Mouse (Mus musculus) stomach, embryonic 14.5 days (tissue): ENCODE results near the gene Olfr342. TPM values are rescaled to one million over a fixed set of nuclear protein-coding genes. Genes with fewer than 3 reads are reported as not detected.

Source experiments
- ATAC-seq: fragments of 200-750 bp; cut with Nextera tagmentation; 2 replicates; pipeline ENCODE4 v1.8.0; 2017; ENCODE audit warnings: low read depth, moderate TSS enrichment; ENCODE audit not compliant: insufficient number of reproducible peaks, insufficient read depth, low FRiP score
- H3K27ac ChIP-seq: fragments of 300-500 bp; sonication (generic); 2 replicates; pipeline ENCODE4 v1.5.1; 2014; ENCODE audit warnings: mild to moderate bottlenecking, low read length, moderate library complexity, mixed read lengths
- H3K27me3 ChIP-seq: fragments of 300-500 bp; sonication (generic); 2 replicates; pipeline ENCODE4 v1.6.1; 2014; ENCODE audit warnings: low read length, control low read depth, mixed read lengths; ENCODE audit not compliant: control insufficient read depth, insufficient read depth
- H3K36me3 ChIP-seq: fragments of 300-500 bp; sonication (generic); 2 replicates; pipeline ENCODE4 v1.6.1; 2014; ENCODE audit warnings: mild to moderate bottlenecking, control low read depth, low read length, moderate library complexity, mixed read lengths; ENCODE audit not compliant: control insufficient read depth, insufficient read depth
- H3K4me1 ChIP-seq: fragments of 300-500 bp; sonication (generic); 2 replicates; pipeline ENCODE4 v1.6.1; 2014; ENCODE audit warnings: low read length, control low read depth, mixed read lengths; ENCODE audit not compliant: control insufficient read depth, insufficient read depth
- H3K4me2 ChIP-seq: fragments of 300-500 bp; sonication (generic); replicated peaks from 2 replicates; pipeline ENCODE4 v1.6.1; 2014; ENCODE audit warnings: low read depth, low read length, control low read depth
- H3K4me3 ChIP-seq: fragments of 300-500 bp; sonication (generic); 2 replicates; pipeline ENCODE4 v1.5.1; 2014; ENCODE audit warnings: low read depth, low read length, control low read depth
- H3K9ac ChIP-seq: fragments of 300-500 bp; sonication (generic); replicated peaks from 2 replicates; pipeline ENCODE4 v1.6.1; 2014; ENCODE audit warnings: low read depth, mild to moderate bottlenecking, control low read depth, low read length, moderate library complexity, mixed read lengths
- H3K9me3 ChIP-seq: fragments of 300-500 bp; sonication (generic); 2 replicates; pipeline ENCODE4 v1.6.1; 2016; ENCODE audit warnings: low read depth, low read length, control low read depth; ENCODE audit not compliant: control insufficient read depth
- WGBS: fragments of 180-500 bp; shearing (Covaris S2); extraction: QIAGEN DNeasy Blood & Tissue Kit; methylation state at CpG from one replicate; pipeline ENCODE4 v1.1.7; 2014; 5-methylcytosine and 5-hydroxymethylcytosine counted together
- polyA plus RNA-seq: library from polyadenylated mRNA; unstranded; fragments of >200 nt; fragmentation: Nextera tagmentation; extraction: Ambion mirVana; gene quantifications from 2 replicates; pipeline ENCODE4 v1.2.1, GENCODE M21; 2014

Olfr342 gene
- not detected in 2 replicates for polyA plus RNA-seq

GRCm38 (mm10) chr2:36524698-36525097 is at the start of gene Olfr342:
Gene Olfr342 (plus strand): TSS chr2:36524998.
- no peaks in the 10 kb centered on the region for H3K27me3 ChIP-seq
- WGBS: 65% methylated on average over 3 of the region's 3 CpGs
- no peak for ATAC-seq
- H3K4me1 ChIP-seq: no peaks in the 10 kb centered on the region
- no peak within 1 kb of the TSS for H3K9ac ChIP-seq
- H3K36me3 ChIP-seq: no peaks in the 10 kb centered on the region
- H3K4me2 ChIP-seq: no peak within 1 kb of the TSS
- H3K27ac ChIP-seq: no peak within 1 kb of the TSS
- H3K4me3 ChIP-seq: no peak within 1 kb of the TSS
- no peaks in the 10 kb centered on the region for H3K9me3 ChIP-seq

DNA sequence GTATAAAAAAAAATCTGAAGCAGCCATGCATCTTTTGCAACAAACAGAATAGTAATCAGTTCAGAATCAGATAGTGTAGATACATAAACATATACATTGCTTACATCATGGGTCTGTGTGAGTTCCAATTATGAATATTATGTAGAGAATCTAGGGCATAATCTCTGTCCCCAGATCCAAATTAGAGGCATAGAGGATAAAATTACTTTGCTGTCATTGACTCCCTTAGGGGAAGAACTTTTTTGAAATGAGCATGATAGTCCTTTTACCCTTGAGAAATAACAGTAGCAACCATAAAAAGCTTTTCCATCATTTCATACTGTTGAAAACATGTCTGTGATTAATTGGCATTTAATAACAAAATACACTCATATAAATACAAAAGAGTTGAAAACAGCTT is 42.4 kb upstream of the Olfr342 start, which contains the start of gene Olfr341:
Gene Olfr341 (minus strand): TSS at position 101 of the 400 bp plus-strand sequence.
- Histone ChIP-seq H3K9me3 (no peaks in the 10 kb centered on the region), H3K4me2 (no peak within 1 kb of the TSS), H3K36me3 (no peaks in the 10 kb centered on the region), H3K27ac (no peak within 1 kb of the TSS), H3K4me1 (no peaks in the 10 kb centered on the region), H3K9ac (no peak within 1 kb of the TSS), H3K4me3 (no peak within 1 kb of the TSS), H3K27me3 (no peaks in the 10 kb centered on the region)
- ATAC-seq: no peak

GRCm38 (mm10) chr2:36565156-36565555 is 40.4 kb downstream of the Olfr342 start:
- H3K27ac ChIP-seq: no peak overlapping the region
- H3K36me3 ChIP-seq: no peaks in the 10 kb centered on the region
- H3K9ac ChIP-seq: no peak overlapping the region
- H3K4me3 ChIP-seq: no peak overlapping the region
- H3K27me3 ChIP-seq: no peaks in the 10 kb centered on the region
- H3K9me3 ChIP-seq: no peaks in the 10 kb centered on the region
- no peak for ATAC-seq
- H3K4me2 ChIP-seq: no peak overlapping the region
- no peaks in the 10 kb centered on the region for H3K4me1 ChIP-seq

GRCm38 (mm10) chr2:36566362-36566761 is 41.6 kb downstream of the Olfr342 start, which contains the start of gene Olfr344:
Gene Olfr344 (plus strand): TSS chr2:36566662.
- Histone ChIP-seq H3K9ac (no peak within 1 kb of the TSS), H3K4me2 (no peak within 1 kb of the TSS), H3K36me3 (no peaks in the 10 kb centered on the region), H3K27ac (no peak within 1 kb of the TSS), H3K4me3 (no peak within 1 kb of the TSS), H3K4me1 (no peaks in the 10 kb centered on the region), H3K27me3 (no peaks in the 10 kb centered on the region), H3K9me3 (no peaks in the 10 kb centered on the region)
- ATAC-seq: no peak
- 82% methylated on average over 1 of the region's 1 CpGs for WGBS

GRCm38 (mm10) chr2:36567022-36567421 is 42.2 kb downstream of the Olfr342 start:
- Histone ChIP-seq H3K36me3 (no peaks in the 10 kb centered on the region), H3K4me3 (no peak overlapping the region), H3K27ac (no peak overlapping the region), H3K9ac (no peak overlapping the region), H3K4me2 (no peak overlapping the region), H3K4me1 (no peaks in the 10 kb centered on the region), H3K27me3 (no peaks in the 10 kb centered on the region), H3K9me3 (no peaks in the 10 kb centered on the region)
- ATAC-seq: no peak

GRCm38 (mm10) chr2:36567845-36568244 is 43.0 kb downstream of the Olfr342 start:
- H3K36me3 ChIP-seq: no peaks in the 10 kb centered on the region
- no peak overlapping the region for H3K27ac ChIP-seq
- no peak overlapping the region for H3K4me2 ChIP-seq
- 94% methylated on average over 3 of the region's 3 CpGs for WGBS
- H3K27me3 ChIP-seq: no peaks in the 10 kb centered on the region
- H3K9ac ChIP-seq: no peak overlapping the region
- no peaks in the 10 kb centered on the region for H3K4me1 ChIP-seq
- no peak for ATAC-seq
- no peaks in the 10 kb centered on the region for H3K9me3 ChIP-seq
- H3K4me3 ChIP-seq: no peak overlapping the region

Other genes with a start within 250 kb of the Olfr342 start
- not detected in 2 replicates for gene Olfr338, start 151.5 kb upstream of the Olfr342 start, polyA plus RNA-seq
- gene Olfr339, start 106.1 kb upstream of the Olfr342 start, polyA plus RNA-seq: not detected in 2 replicates
- gene Olfr340, start 72.4 kb upstream of the Olfr342 start, polyA plus RNA-seq: not detected in 2 replicates
- not detected in 2 replicates for gene Olfr341, start 42.5 kb upstream of the Olfr342 start, polyA plus RNA-seq
- not detected in 2 replicates for gene Olfr344, start 41.7 kb downstream of the Olfr342 start, polyA plus RNA-seq
- not detected in 2 replicates for gene Olfr345, start 115.0 kb downstream of the Olfr342 start, polyA plus RNA-seq
- gene Olfr346, start 160.8 kb downstream of the Olfr342 start, polyA plus RNA-seq: not detected in 2 replicates
- not detected in 2 replicates for gene Olfr347, start 206.9 kb downstream of the Olfr342 start, polyA plus RNA-seq